Mouse (Mus musculus) lung, postnatal 0 days (tissue): ENCODE data around the gene Romo1.
A peak's percentile ranks its signal among the peaks of the same experiment; 100 is the strongest.

Source experiments
- CTCF ChIP-seq: IDR thresholded peaks from 2 replicates; pipeline ENCODE4 v1.5.1; 2016; ENCODE audit warnings: antibody characterized with exemption, mild to moderate bottlenecking
- EP300 ChIP-seq: IDR thresholded peaks from 2 replicates; pipeline ENCODE4 v1.6.1; 2016; ENCODE audit warnings: antibody characterized with exemption, mild to moderate bottlenecking, control low read depth

GRCm38 (mm10) chr2:156180094-156180821 lies 36.4 kb downstream of the Romo1 start, which contains the start of gene Rbm39:
- TF ChIP-seq EP300 (peak; percentile 99), CTCF (peak; percentile 77)
